Mouse (Mus musculus) olfactory bulb, adult 2 months (tissue): ENCODE results near the gene Slc51b. TPM values are rescaled to one million over a fixed set of nuclear protein-coding genes. Genes with fewer than 3 reads are reported as not detected.

Experiments used
- H3K27ac ChIP-seq: fragments of 200-500 bp; 2 replicates; pipeline ENCODE4 v1.5.1; 2012; ENCODE audit warnings: low read depth, low read length; ENCODE audit not compliant: insufficient read depth
- H3K4me1 ChIP-seq: fragments of 200-500 bp; 2 replicates; pipeline ENCODE4 v1.6.1; 2012; ENCODE audit warnings: low read length; ENCODE audit not compliant: control insufficient read depth, insufficient read depth
- H3K4me3 ChIP-seq: fragments of 200-500 bp; 2 replicates; pipeline ENCODE4 v1.5.1; 2012; ENCODE audit warnings: mild to moderate bottlenecking, low read depth, low read length, moderate library complexity; ENCODE audit not compliant: insufficient read depth
- CTCF ChIP-seq: fragments of 200-500 bp; IDR thresholded peaks from 2 replicates; pipeline ENCODE4 v1.5.1; 2012; ENCODE audit warnings: low read depth, mild to moderate bottlenecking, low read length, moderate library complexity; ENCODE audit not compliant: insufficient read depth
- POLR2A ChIP-seq: fragments of 200-500 bp; IDR thresholded peaks from 2 replicates; pipeline ENCODE4 v1.6.1; 2012; ENCODE audit warnings: mild to moderate bottlenecking, low read depth, low read length, moderate library complexity; ENCODE audit not compliant: insufficient read depth
- WGBS: fragments of 180-500 bp; shearing (Covaris S2); methylation state at CpG from one replicate; pipeline ENCODE4 v1.1.7; 2018; 5-methylcytosine and 5-hydroxymethylcytosine counted together
- polyA plus RNA-seq: library from polyadenylated mRNA; stranded (reverse); fragments of >200 nt; gene quantifications from 2 replicates; pipeline ENCODE4 v1.2.4, GENCODE M21; 2012; ENCODE audit warnings: low replicate concordance; ENCODE audit not compliant: missing spikeins, insufficient read depth, insufficient read length

The Slc51b gene
- not detected in 2 replicates for polyA plus RNA-seq

- WGBS = 84% methylated on average over 11 of the region's 11 CpGs
Measured at GRCm38 (mm10) chr9:65422760-65423501, at the start of gene Slc51b. Slc51b (minus strand) TSS chr9:65422955.

DNA sequence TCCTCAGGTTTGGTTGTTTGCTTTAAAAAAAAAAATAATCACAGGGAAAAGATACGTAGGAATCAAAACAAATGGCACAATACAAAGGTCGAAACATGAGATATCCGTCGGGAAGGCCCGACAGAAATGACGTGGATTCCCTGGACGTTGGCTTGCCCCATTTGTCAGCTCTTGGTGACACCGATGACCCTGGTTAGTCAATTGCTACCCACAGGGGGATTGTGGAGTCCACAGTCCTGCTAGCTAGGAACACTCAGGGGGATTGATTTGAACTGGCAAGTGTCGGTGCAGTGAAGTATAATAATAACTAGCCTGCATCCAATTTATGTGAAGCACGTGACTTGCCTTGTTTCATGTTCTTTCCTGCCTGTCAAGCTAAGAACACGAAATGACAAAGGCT, 44.9 kb upstream of the Slc51b start:
- Histone ChIP-seq H3K4me1 (no peaks in the 10 kb centered on the region), H3K27ac (no peak overlapping the region), H3K4me3 (no peak overlapping the region)
- 75% methylated on average over 11 of the region's 11 CpGs for WGBS
- no peak for TF ChIP-seq POLR2A
- TF ChIP-seq CTCF = no peak

More at GRCm38 (mm10) chr9:65422760-65423501, at the start of gene Slc51b:
- H3K4me3 ChIP-seq = no peak within 1 kb of the TSS
- TF ChIP-seq CTCF (no peak), POLR2A (no peak)
- H3K4me1 ChIP-seq = no peaks in the 10 kb centered on the region
- no peak within 1 kb of the TSS for H3K27ac ChIP-seq

DNA sequence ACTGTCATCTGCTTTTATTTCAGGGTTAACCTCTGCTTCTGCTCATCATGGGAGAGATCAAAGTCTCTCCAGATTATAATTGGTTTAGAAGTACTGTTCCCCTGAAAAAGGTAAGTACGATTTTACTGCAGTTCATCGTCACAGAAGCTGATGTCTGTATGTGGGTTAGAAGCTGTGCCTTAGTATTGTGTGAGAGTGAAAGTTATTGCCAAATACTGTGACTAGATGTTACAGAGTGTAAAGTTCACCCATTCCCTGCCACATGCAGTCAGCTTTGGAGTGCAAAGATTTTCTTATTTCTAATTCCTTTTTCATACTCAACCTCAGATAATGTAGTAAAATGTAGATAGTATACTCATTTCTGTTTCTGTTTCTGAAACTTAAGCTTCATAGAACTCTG, 42.5 kb upstream of the Slc51b start:
- TF ChIP-seq POLR2A (no peak), CTCF (no peak)
- H3K27ac ChIP-seq = no peak overlapping the region

DNA sequence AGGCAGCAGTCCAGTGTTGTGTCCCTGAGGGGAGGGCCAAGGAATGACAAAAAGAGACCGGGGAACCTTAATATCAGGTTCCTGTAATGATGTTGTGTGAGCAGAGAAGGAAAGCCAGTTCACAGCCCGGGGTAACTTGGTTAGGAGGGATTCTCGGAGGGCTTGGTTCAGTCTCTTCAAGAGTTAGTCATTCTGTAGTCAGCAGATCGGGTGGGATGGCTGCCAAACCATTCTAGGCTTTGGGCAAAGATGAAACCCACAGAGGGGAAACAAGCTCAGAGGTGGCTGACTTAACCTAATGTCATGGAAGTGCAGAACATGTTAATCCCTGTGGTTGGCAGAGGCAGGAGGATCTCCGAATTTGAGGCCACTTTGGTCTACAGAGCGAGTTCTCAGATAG, 41.4 kb upstream of the Slc51b start:
- Histone ChIP-seq H3K4me1 (peaks cover 5% of the 10 kb centered on the region; the same call in 1 of the 2 replicates), H3K4me3 (no peak overlapping the region), H3K27ac (no peak overlapping the region)
- WGBS = 76% methylated on average over 6 of the region's 6 CpGs
- no peak for TF ChIP-seq POLR2A
- TF ChIP-seq CTCF = no peak

More for the DNA sequence above, 42.5 kb upstream of the Slc51b start:
- WGBS = 95% methylated on average over 2 of the region's 2 CpGs
- H3K4me1 ChIP-seq = peaks cover 2% of the 10 kb centered on the region; the same call in 1 of the 2 replicates
- no peak overlapping the region for H3K4me3 ChIP-seq

GRCm38 (mm10) chr9:65462544-65462943, 39.8 kb upstream of the Slc51b start:
- Histone ChIP-seq H3K4me1 (peaks cover 5% of the 10 kb centered on the region; the same call in 1 of the 2 replicates), H3K4me3 (no peak overlapping the region), H3K27ac (no peak overlapping the region)
- WGBS = 67% methylated on average over 5 of the region's 5 CpGs
- TF ChIP-seq POLR2A (no peak), CTCF (no peak)

DNA sequence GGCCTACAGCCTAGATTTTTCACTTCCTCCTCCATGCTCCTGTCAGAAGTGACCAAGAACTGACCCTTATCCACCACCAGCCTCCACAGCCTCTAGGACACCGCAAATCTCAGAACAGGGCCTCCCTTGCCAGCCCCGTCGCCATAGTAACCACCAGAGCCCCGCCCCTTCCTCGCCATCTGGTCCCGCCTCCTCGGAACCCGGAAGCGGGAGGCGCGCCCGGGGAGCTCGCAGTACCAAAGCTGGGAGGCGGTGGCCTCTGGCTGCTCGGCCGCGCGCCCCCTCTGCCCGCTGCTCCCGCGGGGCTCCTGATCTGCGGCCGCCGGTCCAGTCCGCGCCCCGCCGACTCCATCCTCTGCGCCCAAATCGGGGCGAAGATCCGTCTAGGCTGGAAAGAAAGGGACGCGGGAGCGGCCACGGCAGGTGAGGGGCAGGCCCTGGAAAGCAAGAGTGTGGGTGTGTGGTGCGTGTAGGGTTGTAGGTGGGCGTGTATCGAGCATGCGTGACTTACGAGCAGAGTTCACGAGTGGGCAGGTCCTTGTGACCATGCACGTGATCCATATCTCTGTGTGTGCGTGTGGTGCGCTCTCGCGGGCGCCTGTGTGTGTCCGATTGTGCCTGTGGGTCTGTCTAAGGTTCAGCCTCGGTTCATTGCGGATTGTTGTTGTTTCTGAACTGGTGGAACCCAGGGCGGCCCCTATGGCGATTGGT, 38.1 kb upstream of the Slc51b start, which contains the start of gene Spg21:
Spg21 (plus strand) TSS at position 216 of the 711 bp plus-strand sequence.
- peak within 1 kb of the TSS; percentile 82; the same call in 1 of the 2 replicates for H3K27ac ChIP-seq
- whole genome bisulfite sequencing = under 1% methylated on average over 53 of the region's 53 CpGs
- TF ChIP-seq POLR2A = peak; percentile 60; the same call in 1 of the 2 replicates
- TF ChIP-seq CTCF = no peak

GRCm38 (mm10) chr9:65460198-65460597, 37.4 kb upstream of the Slc51b start:
- 0 out of 2 replicates have a peak overlapping the region, but pooled peaks have one; percentile 82 for H3K27ac ChIP-seq
- WGBS = 41% methylated on average over 3 of the region's 3 CpGs
- TF ChIP-seq CTCF (no peak), POLR2A (no peak)
- peaks cover 5% of the 10 kb centered on the region; the same call in 1 of the 2 replicates for H3K4me1 ChIP-seq
- H3K4me3 ChIP-seq = no peak overlapping the region

More for the DNA sequence above, 38.1 kb upstream of the Slc51b start, which contains the start of gene Spg21:
- peaks cover 5% of the 10 kb centered on the region; the same call in 1 of the 2 replicates for H3K4me1 ChIP-seq
- peak within 1 kb of the TSS; percentile 65 for H3K4me3 ChIP-seq

- no peak for TF ChIP-seq CTCF
- TF ChIP-seq POLR2A = no peak
- 88% methylated on average over 2 of the region's 2 CpGs for WGBS
- peaks cover 5% of the 10 kb centered on the region; the same call in 1 of the 2 replicates for H3K4me1 ChIP-seq
- no peak overlapping the region for H3K27ac ChIP-seq
- H3K4me3 ChIP-seq = no peak overlapping the region
Measured at GRCm38 (mm10) chr9:65458975-65459374, 36.2 kb upstream of the Slc51b start.

DNA sequence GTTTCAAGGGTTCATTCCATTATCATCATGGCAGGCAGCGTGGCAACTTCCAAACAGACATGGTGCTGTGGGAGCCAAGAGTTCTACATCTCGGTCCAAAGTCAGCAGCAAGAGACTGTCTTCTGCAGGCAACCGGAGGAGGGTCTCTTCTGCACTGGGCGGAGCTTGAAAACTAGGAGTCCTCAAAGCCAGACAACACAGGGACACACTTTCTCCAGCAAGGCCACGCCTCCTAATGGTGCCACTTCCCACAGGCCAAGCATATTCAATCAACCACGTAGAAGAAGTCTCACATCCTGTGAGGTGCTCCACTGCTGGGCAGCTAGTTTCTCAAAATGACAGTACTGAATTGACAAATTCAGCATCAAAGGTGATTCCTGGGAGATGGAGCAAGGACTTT, 25.2 kb upstream of the Slc51b start:
- Histone ChIP-seq H3K27ac (no peak overlapping the region), H3K4me3 (no peak overlapping the region), H3K4me1 (no peaks in the 10 kb centered on the region)
- 93% methylated on average over 6 of the region's 6 CpGs for WGBS
- TF ChIP-seq POLR2A (no peak), CTCF (no peak)
